Mouse (Mus musculus) midbrain, embryonic 16.5 days (tissue): Measurements from ENCODE around the gene Aoc3. TPM values are rescaled to one million over a fixed set of nuclear protein-coding genes. Genes with fewer than 3 reads are reported as not detected.

Experiments
- ATAC-seq: fragments of 200-750 bp; cut with Nextera tagmentation; 2 replicates; pipeline ENCODE4 v1.8.0; 2017; ENCODE audit warnings: moderate TSS enrichment
- H3K27ac ChIP-seq: fragments of 300-500 bp; sonication (generic); 2 replicates; pipeline ENCODE4 v1.5.1; 2014; ENCODE audit warnings: mild to moderate bottlenecking, low read length, mixed read lengths
- H3K27me3 ChIP-seq: fragments of 300-500 bp; sonication (generic); 2 replicates; pipeline ENCODE4 v1.6.1; 2014; ENCODE audit warnings: low read depth, low read length, mixed read lengths; ENCODE audit not compliant: control insufficient read depth, insufficient read depth
- H3K36me3 ChIP-seq: fragments of 300-500 bp; sonication (generic); 2 replicates; pipeline ENCODE4 v1.6.1; 2014; ENCODE audit warnings: mild to moderate bottlenecking, low read length, moderate library complexity, mixed read lengths; ENCODE audit not compliant: control insufficient read depth, insufficient read depth
- H3K4me1 ChIP-seq: fragments of 300-500 bp; sonication (generic); 2 replicates; pipeline ENCODE4 v1.6.1; 2014; ENCODE audit warnings: mild to moderate bottlenecking, low read length, mixed read lengths; ENCODE audit not compliant: control insufficient read depth, insufficient read depth
- H3K4me2 ChIP-seq: fragments of 300-500 bp; sonication (generic); 2 replicates; pipeline ENCODE4 v1.6.1; 2014; ENCODE audit warnings: mild to moderate bottlenecking, low read length, mixed read lengths
- H3K4me3 ChIP-seq: fragments of 300-500 bp; sonication (generic); 2 replicates; pipeline ENCODE4 v1.5.1; 2014; ENCODE audit warnings: low read depth, mild to moderate bottlenecking, low read length, moderate library complexity, mixed read lengths
- H3K9ac ChIP-seq: fragments of 300-500 bp; sonication (generic); 2 replicates; pipeline ENCODE4 v1.6.1; 2014; ENCODE audit warnings: low read depth, low read length, mixed read lengths
- H3K9me3 ChIP-seq: fragments of 300-500 bp; sonication (generic); replicated peaks from 2 replicates; pipeline ENCODE4 v1.6.1; 2014; ENCODE audit warnings: mild to moderate bottlenecking, low read length, mixed read lengths; ENCODE audit not compliant: control insufficient read depth, poor library complexity, severe bottlenecking
- WGBS: fragments of 180-500 bp; shearing (Covaris S2); extraction: QIAGEN DNeasy Blood & Tissue Kit; methylation state at CpG from one replicate; pipeline ENCODE4 v1.1.7; 2014; 5-methylcytosine and 5-hydroxymethylcytosine counted together
- polyA plus RNA-seq: library from polyadenylated mRNA; unstranded; fragments of >200 nt; fragmentation: Nextera tagmentation; extraction: Ambion mirVana; gene quantifications from 2 replicates; pipeline ENCODE4 v1.2.1, GENCODE M21; 2015

Aoc3 gene
- 0.13 and 0.14 TPM in 2 replicates for polyA plus RNA-seq

DNA sequence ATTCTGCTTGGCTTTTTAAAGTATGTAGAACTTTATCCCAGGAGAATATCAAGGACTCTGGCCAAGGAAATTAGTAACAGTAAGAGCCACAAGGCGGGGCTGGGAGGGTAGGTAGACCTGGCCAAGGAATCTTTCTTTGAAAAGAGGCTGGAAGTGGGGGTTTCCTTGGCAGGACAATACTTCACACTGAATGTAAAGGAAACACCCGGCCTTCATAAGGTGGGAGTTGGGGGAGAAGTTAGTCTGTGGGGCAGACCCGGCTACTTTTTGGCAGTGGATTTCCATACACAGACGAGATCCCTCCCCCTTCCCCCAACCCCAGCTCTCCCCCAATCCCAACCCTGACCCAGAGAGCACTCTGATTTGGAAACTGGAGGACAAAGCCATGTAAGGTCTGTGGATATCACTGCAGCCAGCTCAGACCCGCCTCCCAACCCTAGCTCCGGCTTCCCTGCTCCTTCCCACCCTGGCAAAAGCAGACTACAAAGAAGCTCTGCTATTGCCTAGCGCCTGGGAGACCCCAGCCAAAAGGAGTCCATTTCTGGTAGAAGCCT is at the start of gene Aoc3:
Gene Aoc3, plus strand, starts transcription at position 235 of the 554 bp plus-strand sequence.
- Histone ChIP-seq H3K9me3 (no peaks in the 10 kb centered on the region), H3K27ac (no peak within 1 kb of the TSS), H3K36me3 (peaks cover 4% of the 10 kb centered on the region; the same call in 1 of the 2 replicates), H3K4me1 (no peaks in the 10 kb centered on the region), H3K9ac (no peak within 1 kb of the TSS), H3K4me2 (no peak within 1 kb of the TSS), H3K27me3 (no peaks in the 10 kb centered on the region), H3K4me3 (no peak within 1 kb of the TSS)
- WGBS = 72% methylated on average over 7 of the region's 7 CpGs
- no peak for ATAC-seq

DNA sequence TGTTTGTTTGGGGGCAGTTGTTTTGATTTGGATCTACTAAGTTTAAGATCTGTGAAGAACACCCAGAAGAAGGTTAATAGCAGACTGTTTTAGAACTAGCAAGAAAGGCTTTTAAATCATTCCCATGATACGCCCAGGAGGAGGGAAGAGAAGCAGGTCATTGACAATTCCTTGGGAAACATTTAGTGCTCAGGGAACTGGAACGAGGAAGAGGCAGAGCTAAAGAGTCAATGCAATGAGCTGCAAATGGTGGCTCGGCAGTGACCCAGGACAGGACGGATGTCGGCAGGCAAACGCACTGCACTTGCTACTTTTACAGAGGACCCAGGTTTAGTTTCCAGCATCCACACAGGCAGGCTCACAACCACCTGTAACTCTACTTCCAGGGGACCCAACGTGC is 49.6 kb upstream of the Aoc3 start:
- ATAC-seq = no peak
- H3K27me3 ChIP-seq = no peaks in the 10 kb centered on the region
- peaks cover 20% of the 10 kb centered on the region for H3K4me1 ChIP-seq
- 42% methylated on average over 7 of the region's 7 CpGs for WGBS
- H3K4me3 ChIP-seq = no peak overlapping the region
- no peak overlapping the region for H3K4me2 ChIP-seq
- H3K36me3 ChIP-seq = no peaks in the 10 kb centered on the region
- no peak overlapping the region for H3K27ac ChIP-seq
- H3K9ac ChIP-seq = no peak overlapping the region
- H3K9me3 ChIP-seq = no peaks in the 10 kb centered on the region

DNA sequence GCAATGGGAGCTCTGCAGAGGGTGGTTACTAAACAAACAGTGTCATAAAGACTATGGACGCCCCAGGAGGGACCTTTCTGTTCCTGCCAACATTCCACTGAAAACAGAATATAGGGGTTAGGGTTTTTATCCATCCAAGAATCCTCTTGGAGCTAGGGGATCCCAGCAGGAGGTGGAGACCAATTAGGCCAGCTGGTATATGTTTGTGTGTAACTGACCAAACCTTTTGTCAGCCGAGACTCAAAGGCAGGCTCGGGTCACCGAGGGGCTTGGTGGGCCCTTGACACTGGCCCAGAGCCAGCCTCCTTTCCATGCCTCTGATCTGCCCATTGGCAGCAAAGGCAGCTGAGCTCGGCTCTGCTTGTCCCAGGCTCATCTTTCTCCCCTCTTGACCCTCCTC is 47.5 kb upstream of the Aoc3 start:
- Histone ChIP-seq H3K4me2 (no peak overlapping the region), H3K4me3 (no peak overlapping the region), H3K36me3 (no peaks in the 10 kb centered on the region), H3K27ac (no peak overlapping the region), H3K4me1 (peaks cover 7% of the 10 kb centered on the region), H3K27me3 (no peaks in the 10 kb centered on the region), H3K9ac (no peak overlapping the region), H3K9me3 (no peaks in the 10 kb centered on the region)
- ATAC-seq = no peak
- WGBS = 28% methylated on average over 5 of the region's 5 CpGs

DNA sequence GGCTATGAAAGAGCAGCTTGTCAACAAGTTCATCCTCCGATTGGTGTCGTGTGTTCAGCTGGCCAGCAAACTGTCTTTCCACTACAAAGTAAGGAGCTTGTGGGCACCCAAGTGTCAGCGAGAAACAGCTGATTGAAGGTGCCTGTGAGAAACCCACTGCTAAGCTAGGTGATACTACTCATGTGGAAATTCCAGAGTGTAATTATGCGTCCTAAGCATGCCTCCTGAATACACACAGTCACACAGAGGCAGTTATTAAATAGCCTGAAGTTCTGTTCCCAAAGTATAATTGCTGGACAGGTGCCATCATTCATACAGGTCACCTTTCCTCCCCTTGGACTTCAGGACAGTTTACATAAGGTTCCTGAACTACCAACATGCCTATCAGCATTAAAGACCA is 46.6 kb upstream of the Aoc3 start:
- Histone ChIP-seq H3K27me3 (no peaks in the 10 kb centered on the region), H3K4me1 (peaks cover 3% of the 10 kb centered on the region; the same call in 1 of the 2 replicates), H3K9ac (no peak overlapping the region), H3K27ac (no peak overlapping the region), H3K9me3 (no peaks in the 10 kb centered on the region), H3K36me3 (no peaks in the 10 kb centered on the region), H3K4me3 (no peak overlapping the region), H3K4me2 (no peak overlapping the region)
- 73% methylated on average over 4 of the region's 4 CpGs for WGBS
- no peak for ATAC-seq

DNA sequence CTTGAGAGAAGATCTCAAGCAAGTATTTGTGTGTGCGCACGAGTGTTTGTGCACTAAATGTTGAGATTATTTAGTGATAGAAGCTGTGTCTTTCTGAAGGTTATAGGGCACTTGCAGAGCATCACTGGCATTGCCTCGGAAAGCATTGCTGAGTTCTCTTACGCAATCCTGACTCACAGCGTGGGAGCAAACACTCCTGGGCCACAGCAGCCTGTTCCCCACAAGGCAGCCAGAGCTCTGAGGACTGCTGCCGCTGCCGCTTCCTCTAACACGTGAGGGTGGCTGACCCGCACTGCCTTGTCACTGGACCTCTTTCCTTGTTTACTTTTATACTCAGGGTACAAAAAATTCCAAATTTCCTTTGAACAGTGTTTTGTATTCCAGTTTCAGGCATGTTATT is 43.1 kb upstream of the Aoc3 start:
- Histone ChIP-seq H3K27me3 (no peaks in the 10 kb centered on the region), H3K27ac (no peak overlapping the region), H3K9me3 (no peaks in the 10 kb centered on the region), H3K36me3 (peaks cover 8% of the 10 kb centered on the region), H3K9ac (no peak overlapping the region), H3K4me1 (no peaks in the 10 kb centered on the region), H3K4me3 (no peak overlapping the region), H3K4me2 (no peak overlapping the region)
- 88% methylated on average over 9 of the region's 9 CpGs for WGBS
- ATAC-seq = no peak

DNA sequence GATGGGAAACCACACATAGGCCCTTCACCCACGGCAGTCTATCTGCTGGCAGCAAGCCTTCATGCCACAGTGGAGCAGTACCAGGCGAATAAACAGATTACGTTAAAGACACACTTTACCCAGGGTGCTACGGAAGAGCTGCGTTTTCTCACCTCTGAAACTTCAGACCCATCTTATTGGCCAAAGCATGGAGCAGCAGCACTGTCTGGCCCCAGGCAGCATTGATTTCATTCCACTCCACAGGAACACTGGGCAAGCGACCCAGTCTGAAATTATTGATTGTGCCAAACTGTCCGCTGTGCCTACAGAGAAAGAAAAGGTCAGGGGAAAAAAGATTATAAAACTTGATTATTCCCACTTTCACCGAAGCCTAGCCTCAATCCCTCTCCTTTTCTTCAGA is 39.2 kb upstream of the Aoc3 start:
- Histone ChIP-seq H3K9ac (no peak overlapping the region), H3K27ac (no peak overlapping the region), H3K4me2 (no peak overlapping the region), H3K27me3 (no peaks in the 10 kb centered on the region), H3K4me1 (no peaks in the 10 kb centered on the region), H3K36me3 (peaks cover 20% of the 10 kb centered on the region), H3K9me3 (no peaks in the 10 kb centered on the region), H3K4me3 (no peak overlapping the region)
- WGBS = 96% methylated on average over 8 of the region's 8 CpGs
- no peak for ATAC-seq

DNA sequence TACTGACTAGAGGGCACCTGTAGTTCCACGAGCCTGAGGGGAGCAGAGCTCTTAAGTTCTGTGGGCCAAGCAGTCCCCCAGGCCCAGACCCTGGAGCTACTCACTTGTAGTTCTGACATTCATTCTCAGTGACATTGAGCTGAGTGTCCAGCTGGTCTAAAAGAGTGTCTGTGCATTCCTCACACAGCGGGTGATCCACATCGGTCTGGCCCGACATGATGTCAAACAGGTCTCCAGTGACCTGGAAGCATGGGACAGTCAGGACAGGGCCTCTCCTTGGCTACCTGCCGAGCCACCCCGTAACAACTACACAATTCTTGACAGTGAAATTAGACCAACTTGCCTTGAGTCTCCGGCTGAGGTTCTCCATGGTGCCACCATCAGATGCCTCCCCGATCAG is 35.2 kb upstream of the Aoc3 start:
- WGBS = 95% methylated on average over 8 of the region's 8 CpGs
- no peak overlapping the region for H3K4me2 ChIP-seq
- no peaks in the 10 kb centered on the region for H3K9me3 ChIP-seq
- peaks cover 24% of the 10 kb centered on the region for H3K36me3 ChIP-seq
- no peak overlapping the region for H3K9ac ChIP-seq
- H3K27me3 ChIP-seq = no peaks in the 10 kb centered on the region
- H3K4me3 ChIP-seq = no peak overlapping the region
- no peak for ATAC-seq
- no peak overlapping the region for H3K27ac ChIP-seq
- H3K4me1 ChIP-seq = peaks cover under 1% of the 10 kb centered on the region

DNA sequence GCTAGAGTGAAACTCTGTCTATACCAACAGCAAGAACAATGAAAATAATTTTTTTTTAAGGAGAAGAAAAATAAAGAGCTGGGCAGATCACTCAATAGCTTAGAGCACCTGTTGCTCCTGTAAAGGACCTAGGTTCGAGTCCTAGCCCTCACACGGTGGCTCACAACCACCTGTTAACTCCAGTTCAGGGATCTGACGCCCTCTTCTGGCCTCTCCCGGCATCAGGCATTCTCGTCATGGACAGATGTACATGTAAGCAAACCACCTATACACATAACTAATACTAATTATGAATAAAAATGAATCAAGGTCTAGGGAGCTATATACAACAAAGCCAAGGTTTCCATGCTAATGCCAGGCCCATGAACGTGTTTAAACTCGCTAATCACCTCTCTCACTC is 29.5 kb upstream of the Aoc3 start:
- no peaks in the 10 kb centered on the region for H3K9me3 ChIP-seq
- H3K4me1 ChIP-seq = peaks cover 14% of the 10 kb centered on the region
- no peak for ATAC-seq
- H3K27ac ChIP-seq = no peak overlapping the region
- H3K4me3 ChIP-seq = peak overlapping the region; percentile 66
- 0 out of 2 replicates have a peak, but pooled peaks cover 4% of the 10 kb centered on the region for H3K36me3 ChIP-seq
- peak overlapping the region; percentile 78 for H3K4me2 ChIP-seq
- WGBS = 68% methylated on average over 7 of the region's 7 CpGs
- H3K9ac ChIP-seq = peak overlapping the region; percentile 81; the same call in 1 of the 2 replicates
- no peaks in the 10 kb centered on the region for H3K27me3 ChIP-seq

DNA sequence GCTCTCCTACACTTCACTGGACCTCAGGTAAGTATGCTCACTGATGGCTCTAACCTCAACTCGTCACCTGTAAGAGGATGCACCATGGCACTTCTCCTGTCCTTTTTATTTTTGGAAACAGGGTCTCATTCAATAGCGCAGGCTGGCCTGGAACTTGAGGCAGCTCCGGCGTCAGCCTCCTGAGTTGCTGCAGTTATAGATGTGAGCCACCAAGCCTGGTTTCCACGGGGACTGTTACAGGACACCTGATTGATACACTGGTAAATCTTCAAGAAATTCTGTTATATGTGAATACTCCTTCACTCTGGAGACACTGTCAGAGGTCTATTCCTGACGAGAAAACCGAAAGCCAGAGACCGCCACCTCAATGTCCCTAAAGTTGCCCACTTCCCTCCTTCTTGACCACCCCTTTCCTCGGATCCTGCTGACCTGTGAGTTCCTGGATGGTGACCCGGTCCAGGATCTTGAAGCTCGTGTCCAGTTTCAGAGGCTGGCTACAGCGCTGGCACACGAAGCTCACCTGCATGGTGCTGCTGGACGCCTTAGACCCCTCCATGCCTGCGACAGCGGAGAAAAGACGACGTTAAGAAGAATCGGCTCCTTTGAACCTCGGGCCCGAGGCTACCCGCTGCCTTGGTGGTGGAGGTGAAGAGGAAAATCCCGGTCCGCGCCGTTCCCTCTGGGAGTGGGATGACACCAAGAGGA is 29.0 kb upstream of the Aoc3 start:
- no peaks in the 10 kb centered on the region for H3K9me3 ChIP-seq
- ATAC-seq = peak; percentile 54; the same call in 1 of the 2 replicates
- H3K27ac ChIP-seq = peak overlapping the region; percentile 36
- H3K4me3 ChIP-seq = peak overlapping the region; percentile 66
- no peaks in the 10 kb centered on the region for H3K27me3 ChIP-seq
- H3K9ac ChIP-seq = peak overlapping the region; percentile 81
- 15% methylated on average over 26 of the region's 26 CpGs for WGBS
- H3K36me3 ChIP-seq = 0 out of 2 replicates have a peak, but pooled peaks cover 4% of the 10 kb centered on the region
- peaks cover 14% of the 10 kb centered on the region for H3K4me1 ChIP-seq
- peak overlapping the region; percentile 78 for H3K4me2 ChIP-seq
